Mouse (Mus musculus) myocyte (in vitro differentiated cells): ENCODE measurements around the gene Gadd45gip1. TPM values are rescaled to one million over a fixed set of nuclear protein-coding genes. Genes with fewer than 3 reads are reported as not detected.

Source experiments
- H3K27me3 ChIP-seq: one replicate; pipeline ENCODE4 v1.6.1; 2011; ENCODE audit not compliant: control insufficient read depth, insufficient read depth, insufficient read length
- H3K36me3 ChIP-seq: one replicate; pipeline ENCODE4 v1.6.1; 2011; ENCODE audit not compliant: control insufficient read depth, insufficient read depth
- H3K4me2 ChIP-seq: one replicate; pipeline ENCODE4 v1.6.1; 2011; ENCODE audit warnings: low read depth, control low read depth
- H3K4me3 ChIP-seq: one replicate; pipeline ENCODE4 v1.5.1; 2011; ENCODE audit warnings: mild to moderate bottlenecking, control low read depth, moderate library complexity
- H3K79me2 ChIP-seq: one replicate; pipeline ENCODE4 v1.6.1; 2011; ENCODE audit not compliant: control insufficient read depth, insufficient read depth
- H3ac ChIP-seq: one replicate; pipeline ENCODE4 v1.6.1; 2011; ENCODE audit not compliant: control insufficient read depth, insufficient read length
- CEBPB ChIP-seq: IDR thresholded peaks from 2 replicates; pipeline ENCODE4 v1.6.1; 2011; ENCODE audit warnings: mild to moderate bottlenecking, moderate library complexity; ENCODE audit not compliant: poor library complexity, insufficient read depth, severe bottlenecking
- E2F4 ChIP-seq: IDR thresholded peaks from one replicate; pipeline ENCODE4 v1.6.1; 2011; ENCODE audit warnings: mild to moderate bottlenecking, control low read depth, moderate library complexity; ENCODE audit not compliant: insufficient read depth
- MAX ChIP-seq: IDR thresholded peaks from one replicate; pipeline ENCODE4 v1.6.1; 2011; ENCODE audit warnings: low read depth, mild to moderate bottlenecking, control low read depth
- MYOD1 ChIP-seq, 3 experiments: IDR thresholded peaks; one replicate each; pipeline ENCODE4 v1.6.1; 2011; ENCODE audit warnings: control low read depth in 2 of 3, low read depth in 2 of 3, mild to moderate bottlenecking in 2 of 3, moderate library complexity in 1 of 3; ENCODE audit not compliant: insufficient read length in 2 of 3, control insufficient read depth in 1 of 3
- MYOG ChIP-seq, 3 experiments: IDR thresholded peaks; one replicate each; pipeline ENCODE4 v1.6.1; 2011; ENCODE audit warnings: control low read depth in 2 of 3, low read depth in 2 of 3, mild to moderate bottlenecking in 2 of 3; ENCODE audit not compliant: insufficient read length in 2 of 3, control insufficient read depth in 1 of 3, insufficient read depth in 1 of 3
- POLR2A ChIP-seq: IDR thresholded peaks from one replicate; pipeline ENCODE4 v1.6.1; 2011; ENCODE audit warnings: low read depth, mild to moderate bottlenecking, control low read depth, moderate library complexity; ENCODE audit not compliant: insufficient read length
- POLR2AphosphoS2 ChIP-seq: IDR thresholded peaks from one replicate; pipeline ENCODE4 v1.6.1; 2011; ENCODE audit warnings: low read depth, control low read depth; ENCODE audit not compliant: insufficient read length
- REST ChIP-seq: IDR thresholded peaks from one replicate; pipeline ENCODE4 v1.6.1; 2011; ENCODE audit warnings: mild to moderate bottlenecking, control low read depth, moderate library complexity; ENCODE audit not compliant: insufficient read depth, insufficient read length
- SRF ChIP-seq: IDR thresholded peaks from one replicate; pipeline ENCODE4 v1.6.1; 2011; ENCODE audit warnings: low read depth; ENCODE audit not compliant: control insufficient read depth, insufficient read length
- TCF12 ChIP-seq: IDR thresholded peaks from one replicate; pipeline ENCODE4 v1.6.1; 2011; ENCODE audit warnings: mild to moderate bottlenecking, control low read depth; ENCODE audit not compliant: poor library complexity, insufficient read depth, severe bottlenecking
- TCF3 ChIP-seq: IDR thresholded peaks from one replicate; pipeline ENCODE4 v1.6.1; 2011; ENCODE audit warnings: low read depth, control low read depth; ENCODE audit not compliant: insufficient read length
- USF1 ChIP-seq: IDR thresholded peaks from one replicate; pipeline ENCODE4 v1.6.1; 2011; ENCODE audit warnings: low read depth, mild to moderate bottlenecking, control low read depth, moderate library complexity
- polyA plus RNA-seq: library from polyadenylated mRNA; unstranded; fragments of >200 nt; fragmentation: generic; extraction: Trizol; gene quantifications from one replicate; pipeline ENCODE4 v1.2.1, GENCODE M21; 2012; ENCODE audit warnings: missing spikeins

Gene Gadd45gip1
- polyA plus RNA-seq, 1 experiment = 21.8 TPM

- Histone ChIP-seq H3K27me3 (no peaks in the 10 kb centered on the region), H3K4me3 (no peak overlapping the region), H3ac (no peak overlapping the region), H3K4me2 (peak overlapping the region; percentile 77), H3K36me3 (no peaks in the 10 kb centered on the region), H3K79me2 (peaks cover 83% of the 10 kb centered on the region)
- TF ChIP-seq MAX (no peak), E2F4 (no peak), CEBPB (no peak), REST (no peak), USF1 (no peak)
Measured at GRCm38 (mm10) chr8:84783919-84784581, 47.3 kb upstream of the Gadd45gip1 start.

GRCm38 (mm10) chr8:84784681-84785505 lies 46.4 kb upstream of the Gadd45gip1 start:
- no peak for TF ChIP-seq MYOG (IDR thresholded peaks at IDR 0.05; ENCODE audit: control insufficient read depth in 1 of 3, insufficient read depth in 1 of 3, insufficient read length in 2 of 3, low read depth in 2 of 3)
- no peak for TF ChIP-seq TCF12
- no peak for TF ChIP-seq POLR2AphosphoS2
- no peak for TF ChIP-seq MAX
- TF ChIP-seq SRF = no peak
- TF ChIP-seq TCF3 = no peak
- no peak for TF ChIP-seq POLR2A
- no peak for TF ChIP-seq MYOD1 (IDR thresholded peaks at IDR 0.05; ENCODE audit: control insufficient read depth in 1 of 3, insufficient read length in 2 of 3, low read depth in 2 of 3)
- no peak for TF ChIP-seq E2F4
- no peak for TF ChIP-seq CEBPB
- Histone ChIP-seq H3K4me2 (peak overlapping the region; percentile 77), H3K79me2 (peaks cover 86% of the 10 kb centered on the region), H3K27me3 (no peaks in the 10 kb centered on the region), H3K36me3 (no peaks in the 10 kb centered on the region), H3K4me3 (no peak overlapping the region), H3ac (no peak overlapping the region)

DNA sequence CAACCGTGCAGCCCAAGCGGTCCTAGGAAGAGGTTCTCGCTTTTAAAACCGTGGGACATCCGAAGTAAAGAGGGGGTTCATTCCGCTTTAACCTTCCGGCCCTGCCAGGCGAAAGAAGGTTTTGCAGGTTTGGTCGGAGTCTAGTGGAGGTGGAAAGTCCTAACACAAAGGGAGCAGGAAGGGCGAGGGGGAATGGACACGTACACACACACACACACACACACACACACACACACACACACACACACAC lies 45.9 kb upstream of the Gadd45gip1 start:
- H3K4me3 ChIP-seq = no peak overlapping the region
- no peak overlapping the region for H3K4me2 ChIP-seq
- H3ac ChIP-seq = no peak overlapping the region
- TF ChIP-seq USF1 = no peak
- no peak for TF ChIP-seq MYOD1 (IDR thresholded peaks at IDR 0.05; ENCODE audit: control insufficient read depth in 1 of 3, insufficient read length in 2 of 3, low read depth in 2 of 3)
- TF ChIP-seq CEBPB = no peak
- TF ChIP-seq POLR2AphosphoS2 = no peak
- TF ChIP-seq REST = no peak
- TF ChIP-seq SRF = no peak
- TF ChIP-seq TCF12 = no peak
- no peak for TF ChIP-seq MAX
- TF ChIP-seq MYOG (IDR thresholded peaks at IDR 0.05; ENCODE audit: control insufficient read depth in 1 of 3, insufficient read depth in 1 of 3, insufficient read length in 2 of 3, low read depth in 2 of 3) = no peak
- no peak for TF ChIP-seq E2F4
- TF ChIP-seq TCF3 = no peak
- TF ChIP-seq POLR2A = no peak
- H3K79me2 ChIP-seq = peaks cover 86% of the 10 kb centered on the region
- no peaks in the 10 kb centered on the region for H3K36me3 ChIP-seq
- H3K27me3 ChIP-seq = no peaks in the 10 kb centered on the region

GRCm38 (mm10) chr8:84785756-84786677 lies 45.3 kb upstream of the Gadd45gip1 start:
- H3K4me2 ChIP-seq = peak overlapping the region; percentile 4
- no peak for TF ChIP-seq CEBPB
- TF ChIP-seq REST = no peak
- TF ChIP-seq MAX = no peak
- no peak for TF ChIP-seq SRF
- TF ChIP-seq POLR2A = peak; percentile 17
- no peak overlapping the region for H3ac ChIP-seq
- no peaks in the 10 kb centered on the region for H3K27me3 ChIP-seq
- H3K4me3 ChIP-seq = no peak overlapping the region
- H3K79me2 ChIP-seq = peaks cover 86% of the 10 kb centered on the region
- no peaks in the 10 kb centered on the region for H3K36me3 ChIP-seq
